Mouse (Mus musculus) granulocyte monocyte progenitor cell, adult 5-6 weeks (primary cell): ENCODE data around the gene Ctla4. TPM values are rescaled to one million over a fixed set of nuclear protein-coding genes. Genes with fewer than 3 reads are reported as not detected.

ENCODE experiments used
- ATAC-seq: replicated peaks from 2 replicates; pipeline ENCODE4 v1.8.0; 2016; ENCODE audit warnings: mild to moderate bottlenecking, moderate TSS enrichment, inconsistent platforms; ENCODE audit not compliant: poor library complexity, severe bottlenecking
- total RNA-seq, 2 experiments: library from RNA; stranded (forward) in 1 of 2; stranded (reverse) in 1 of 2; fragments of 200-712, 200-1000 nt in 1 of 2; fragments of >200 nt in 1 of 2; fragmentation: Nextera tagmentation in 1 of 2; gene quantifications; 2 replicates each; pipeline ENCODE4 v1.2.3; 2014 to 2017

The Ctla4 gene
- total RNA-seq, 2 experiments from 2014 or later = not detected

- no peak for ATAC-seq
Measured at GRCm38 (mm10) chr1:60955186-60955585, 68.4 kb downstream of the Ctla4 start.

GRCm38 (mm10) chr1:60956196-60956595 is 69.4 kb downstream of the Ctla4 start:
- no peak for ATAC-seq

- no peak for ATAC-seq
Measured at GRCm38 (mm10) chr1:60958287-60958686, 71.5 kb downstream of the Ctla4 start.

- ATAC-seq = no peak
Measured at GRCm38 (mm10) chr1:60959246-60959645, 72.4 kb downstream of the Ctla4 start.

- peak; percentile 93 for ATAC-seq
Measured at GRCm38 (mm10) chr1:60960451-60960850, 73.7 kb downstream of the Ctla4 start.

- ATAC-seq = peak; percentile 93
Measured at GRCm38 (mm10) chr1:60961080-60961479, 74.3 kb downstream of the Ctla4 start.

GRCm38 (mm10) chr1:60962095-60962494 is 75.3 kb downstream of the Ctla4 start:
- ATAC-seq = no peak

Other genes starting within 250 kb of the Ctla4 start
- gene Cd28, start 170.2 kb upstream of the Ctla4 start, total RNA-seq (2014; fragmentation: Nextera tagmentation) = 1.4 and 3.2 TPM in 2 replicates
- gene Cd28, start 170.2 kb upstream of the Ctla4 start, total RNA-seq (2017) = 1.0 and 2.3 TPM in 2 replicates
- not detected in 2 replicates for gene Icos, start 90.9 kb downstream of the Ctla4 start, total RNA-seq (2014; fragmentation: Nextera tagmentation)
- gene Icos, start 90.9 kb downstream of the Ctla4 start, total RNA-seq (2017) = not detected in 2 replicates